Mouse (Mus musculus) neural tube, embryonic 11.5 days (tissue): Measurements from ENCODE around the gene Tomm22. TPM values are rescaled to one million over a fixed set of nuclear protein-coding genes. Genes with fewer than 3 reads are reported as not detected.

Experiments used
- ATAC-seq: fragments of 200-750 bp; cut with Nextera tagmentation; 2 replicates; pipeline ENCODE4 v1.8.0; 2017; ENCODE audit warnings: moderate number of reproducible peaks, mild to moderate bottlenecking, moderate TSS enrichment, moderate library complexity; ENCODE audit not compliant: insufficient read depth, low FRiP score, low TSS enrichment
- DNase-seq: peaks from one replicate; pipeline ENCODE4 v3.0.0-alpha.2; 2015; ENCODE audit warnings: low spot score
- H3K27ac ChIP-seq: fragments of 300-500 bp; sonication (generic); 2 replicates; pipeline ENCODE4 v1.5.1; 2014; ENCODE audit warnings: low read depth, mild to moderate bottlenecking, low read length
- H3K27me3 ChIP-seq: fragments of 300-500 bp; sonication (generic); 2 replicates; pipeline ENCODE4 v1.6.1; 2014; ENCODE audit warnings: mild to moderate bottlenecking, low read length, mixed read lengths; ENCODE audit not compliant: control insufficient read depth, insufficient read depth
- H3K36me3 ChIP-seq: fragments of 300-500 bp; sonication (generic); 2 replicates; pipeline ENCODE4 v1.6.1; 2014; ENCODE audit warnings: mild to moderate bottlenecking, low read length, moderate library complexity, mixed read lengths; ENCODE audit not compliant: control insufficient read depth, insufficient read depth
- H3K4me1 ChIP-seq: fragments of 300-500 bp; sonication (generic); 2 replicates; pipeline ENCODE4 v1.6.1; 2014; ENCODE audit warnings: low read length, mixed read lengths; ENCODE audit not compliant: control insufficient read depth, insufficient read depth
- H3K4me2 ChIP-seq: fragments of 300-500 bp; sonication (generic); 2 replicates; pipeline ENCODE4 v1.6.1; 2014; ENCODE audit warnings: low read depth, mild to moderate bottlenecking, moderate library complexity
- H3K4me3 ChIP-seq: fragments of 300-500 bp; sonication (generic); 2 replicates; pipeline ENCODE4 v1.5.1; 2014; ENCODE audit warnings: low read depth, low read length
- H3K9ac ChIP-seq: fragments of 300-500 bp; sonication (generic); 2 replicates; pipeline ENCODE4 v1.6.1; 2014; ENCODE audit warnings: mild to moderate bottlenecking, low read length
- H3K9me3 ChIP-seq: fragments of 300-500 bp; sonication (generic); 2 replicates; pipeline ENCODE4 v1.6.1; 2016; ENCODE audit warnings: low read length; ENCODE audit not compliant: control insufficient read depth
- WGBS: fragments of 180-500 bp; shearing (Covaris S2); extraction: QIAGEN DNeasy Blood & Tissue Kit; methylation state at CpG from one replicate; pipeline ENCODE4 v1.1.7; 2014; 5-methylcytosine and 5-hydroxymethylcytosine counted together
- polyA plus RNA-seq: library from polyadenylated mRNA; unstranded; fragments of >200 nt; fragmentation: Nextera tagmentation; extraction: Ambion mirVana; gene quantifications from 2 replicates; pipeline ENCODE4 v1.2.1, GENCODE M21; 2014

Gene Tomm22
- polyA plus RNA-seq, result 285 and 287 TPM in 2 replicates

DNA sequence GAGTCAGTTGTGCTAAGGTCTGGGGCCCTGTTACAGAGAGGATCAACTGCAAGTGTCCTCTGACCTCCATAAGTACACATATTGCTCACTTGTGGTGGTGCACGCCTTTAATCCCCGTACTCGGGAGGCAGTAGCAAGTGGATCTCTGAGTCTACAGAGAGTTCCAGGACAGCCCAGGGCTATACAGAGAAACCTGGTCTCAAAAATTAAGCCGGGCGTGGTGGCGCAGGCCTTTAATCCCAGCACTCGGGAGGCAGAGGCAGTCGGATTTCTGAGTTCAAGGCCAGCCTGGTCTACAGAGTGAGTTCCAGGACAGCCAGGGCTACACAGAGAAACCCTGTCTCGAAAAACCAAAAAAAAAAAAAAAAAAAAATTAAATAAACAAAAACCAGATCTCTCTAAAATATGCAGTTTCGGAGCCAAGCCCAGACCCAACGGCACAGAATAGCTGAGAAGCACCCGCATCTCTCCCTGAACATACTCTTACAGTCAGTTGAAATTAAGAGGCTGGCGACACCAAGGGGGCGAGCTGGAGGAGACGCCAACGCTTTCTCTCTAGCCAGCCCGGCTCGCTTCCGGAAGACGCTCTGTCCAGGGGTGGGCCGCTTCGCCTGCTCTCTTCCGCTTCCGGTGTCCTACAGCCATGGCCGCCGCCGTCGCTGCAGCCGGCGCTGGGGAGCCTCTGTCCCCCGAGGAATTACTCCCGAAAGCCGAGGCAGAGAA is at the start of gene Tomm22:
Tomm22 (plus strand) TSS at position 613 of the 723 bp plus-strand sequence.
- 20% methylated on average over 32 of the region's 33 CpGs for WGBS
- Histone ChIP-seq H3K27ac (no peak within 1 kb of the TSS), H3K36me3 (peaks cover 15% of the 10 kb centered on the region)

DNA sequence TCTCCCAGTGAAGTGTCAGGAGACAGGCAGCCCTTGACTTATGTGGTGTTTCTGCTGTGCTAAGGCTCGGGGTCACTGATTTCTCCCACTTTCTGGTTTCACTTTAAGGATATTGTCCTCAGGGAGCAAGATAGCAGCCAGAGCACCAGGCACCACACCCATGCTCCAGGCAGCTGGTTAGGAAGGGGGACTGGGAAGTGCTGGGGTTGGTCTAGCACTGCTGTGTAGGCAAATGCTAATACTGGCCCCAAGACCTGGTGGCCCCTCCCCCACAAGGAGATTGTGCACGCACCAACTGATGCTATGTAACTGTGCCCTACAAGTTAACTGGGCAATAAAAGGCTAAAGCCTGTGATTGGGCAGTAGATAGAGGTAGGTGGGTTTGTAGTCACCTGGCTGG is 40.2 kb upstream of the Tomm22 start:
- no peak for ATAC-seq
- no peak for DNase-seq
- Histone ChIP-seq H3K27ac (no peak overlapping the region), H3K27me3 (no peaks in the 10 kb centered on the region), H3K4me2 (no peak overlapping the region), H3K9me3 (no peaks in the 10 kb centered on the region), H3K4me3 (no peak overlapping the region), H3K4me1 (no peaks in the 10 kb centered on the region), H3K36me3 (peaks cover 9% of the 10 kb centered on the region), H3K9ac (no peak overlapping the region)
- 53% methylated on average over 2 of the region's 2 CpGs for WGBS

More for the DNA sequence above, at the start of gene Tomm22:
- Histone ChIP-seq H3K4me2 (peak within 1 kb of the TSS; percentile 65), H3K9me3 (no peaks in the 10 kb centered on the region), H3K27me3 (no peaks in the 10 kb centered on the region), H3K4me1 (no peaks in the 10 kb centered on the region; the same call in 1 of the 2 replicates), H3K4me3 (peak within 1 kb of the TSS; percentile 92), H3K9ac (peak within 1 kb of the TSS; percentile 84)
- ATAC-seq (peak; percentile 98), DNase-seq (peak; percentile 92)

DNA sequence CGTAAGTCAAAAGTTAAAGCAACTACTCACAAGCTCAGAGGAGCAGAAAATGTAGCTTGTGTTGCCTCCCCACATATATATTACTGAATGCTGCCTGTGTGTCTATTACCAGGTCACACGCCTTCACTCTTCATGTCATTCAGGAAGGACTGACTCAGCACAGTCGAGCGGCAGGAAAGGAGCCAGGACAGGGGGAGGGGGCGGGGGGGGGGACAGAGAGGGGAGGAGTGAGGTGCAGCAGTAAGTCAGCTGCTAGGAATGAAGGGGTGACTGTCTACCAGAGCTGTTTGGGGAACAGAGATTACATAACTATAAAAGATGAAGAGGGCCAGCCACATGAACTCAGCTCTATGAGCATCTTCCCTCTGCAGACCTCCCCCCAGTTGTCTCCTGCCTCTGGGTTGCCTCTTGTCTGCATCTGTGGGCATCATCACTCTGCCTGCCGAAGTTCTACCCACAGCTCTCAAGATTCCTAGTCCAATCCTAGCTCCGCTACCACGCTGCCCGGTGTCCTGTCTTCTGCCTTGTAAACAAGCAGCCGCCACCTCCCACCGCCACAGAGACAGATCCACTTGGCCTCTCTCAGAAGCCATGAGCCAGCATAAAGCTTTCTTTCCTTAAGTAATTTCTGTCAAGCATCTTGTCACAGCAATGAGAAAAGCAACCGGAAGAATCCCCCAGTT is 29.4 kb upstream of the Tomm22 start:
- no peaks in the 10 kb centered on the region for H3K4me1 ChIP-seq
- H3K36me3 ChIP-seq, result no peaks in the 10 kb centered on the region
- no peak overlapping the region for H3K4me2 ChIP-seq
- no peak overlapping the region for H3K4me3 ChIP-seq
- H3K27me3 ChIP-seq, result no peaks in the 10 kb centered on the region
- no peak overlapping the region for H3K9ac ChIP-seq
- no peak overlapping the region for H3K27ac ChIP-seq
- DNase-seq (no peak), ATAC-seq (no peak)
- H3K9me3 ChIP-seq, result no peaks in the 10 kb centered on the region
- WGBS, result 73% methylated on average over 12 of the region's 12 CpGs

DNA sequence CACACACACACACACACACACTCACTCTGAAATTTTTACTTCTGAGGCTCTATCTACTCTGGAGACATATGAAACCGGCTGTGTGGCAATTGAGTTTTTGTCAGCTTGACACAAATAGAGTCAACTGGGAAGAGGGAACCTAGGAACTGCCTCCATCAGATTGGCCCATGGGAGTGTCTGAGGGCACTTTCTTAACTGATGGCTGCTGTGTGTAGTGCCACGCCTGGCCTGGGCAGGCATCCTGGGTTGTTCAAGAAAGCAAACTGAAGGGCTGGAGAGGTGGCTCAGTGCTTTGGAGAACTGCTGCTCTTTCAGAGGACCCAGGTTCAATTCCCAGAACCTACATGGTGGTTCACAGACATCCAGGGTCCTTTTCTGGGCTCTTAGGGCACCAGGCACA is 25.2 kb upstream of the Tomm22 start:
- no peak overlapping the region for H3K27ac ChIP-seq
- H3K36me3 ChIP-seq, result no peaks in the 10 kb centered on the region
- no peak overlapping the region for H3K4me2 ChIP-seq
- DNase-seq, result no peak
- no peak for ATAC-seq
- WGBS, result 80% methylated on average over 2 of the region's 2 CpGs
- H3K9me3 ChIP-seq, result no peaks in the 10 kb centered on the region
- H3K27me3 ChIP-seq, result no peaks in the 10 kb centered on the region
- H3K9ac ChIP-seq, result no peak overlapping the region
- no peaks in the 10 kb centered on the region for H3K4me1 ChIP-seq
- H3K4me3 ChIP-seq, result no peak overlapping the region

DNA sequence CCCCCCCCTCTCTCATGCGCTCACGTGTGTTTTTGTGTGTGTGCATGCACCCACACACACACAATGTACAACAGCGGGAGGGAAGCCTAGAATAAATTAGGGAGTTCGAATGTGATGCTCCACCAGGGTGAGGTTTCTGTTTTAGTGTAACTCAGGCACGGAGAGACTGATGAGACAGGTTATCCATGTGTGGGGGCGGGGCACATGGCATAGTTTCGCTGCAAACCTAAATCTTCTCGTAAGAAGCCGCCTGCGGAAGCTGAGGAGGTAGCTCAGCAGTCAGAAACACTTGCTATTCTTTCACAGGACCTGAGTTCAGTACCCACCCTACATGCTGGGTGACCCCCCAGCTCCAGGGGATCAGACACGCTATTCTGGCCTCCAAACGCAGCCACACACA is 22.5 kb upstream of the Tomm22 start:
- H3K27me3 ChIP-seq, result no peaks in the 10 kb centered on the region
- ATAC-seq, result no peak
- no peaks in the 10 kb centered on the region for H3K9me3 ChIP-seq
- no peak overlapping the region for H3K9ac ChIP-seq
- no peaks in the 10 kb centered on the region for H3K4me1 ChIP-seq
- no peak for DNase-seq
- no peak overlapping the region for H3K4me2 ChIP-seq
- H3K4me3 ChIP-seq, result no peak overlapping the region
- WGBS, result 90% methylated on average over 12 of the region's 12 CpGs
- H3K36me3 ChIP-seq, result no peaks in the 10 kb centered on the region
- H3K27ac ChIP-seq, result no peak overlapping the region

DNA sequence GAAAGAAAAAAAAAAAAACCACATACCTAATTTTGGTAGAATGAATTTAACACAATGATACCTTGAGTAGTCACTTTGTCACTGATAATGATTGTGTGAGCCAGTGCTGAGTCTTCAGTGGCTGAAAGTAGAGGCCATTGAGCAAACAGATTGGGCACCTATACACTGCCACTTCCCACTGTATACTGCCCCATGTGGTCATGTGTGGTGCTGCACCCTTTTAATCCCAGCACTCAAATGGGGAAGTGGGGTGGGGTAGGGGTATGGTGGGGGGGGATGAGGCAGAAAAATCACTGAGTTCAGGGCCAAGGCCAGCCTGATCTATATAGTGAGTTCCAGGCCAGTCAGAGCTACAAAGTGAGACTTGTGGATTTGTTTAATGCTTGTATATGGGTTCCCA is 20.1 kb upstream of the Tomm22 start:
- ATAC-seq, result no peak
- H3K4me2 ChIP-seq, result no peak overlapping the region
- DNase-seq, result peak; percentile 57

DNA sequence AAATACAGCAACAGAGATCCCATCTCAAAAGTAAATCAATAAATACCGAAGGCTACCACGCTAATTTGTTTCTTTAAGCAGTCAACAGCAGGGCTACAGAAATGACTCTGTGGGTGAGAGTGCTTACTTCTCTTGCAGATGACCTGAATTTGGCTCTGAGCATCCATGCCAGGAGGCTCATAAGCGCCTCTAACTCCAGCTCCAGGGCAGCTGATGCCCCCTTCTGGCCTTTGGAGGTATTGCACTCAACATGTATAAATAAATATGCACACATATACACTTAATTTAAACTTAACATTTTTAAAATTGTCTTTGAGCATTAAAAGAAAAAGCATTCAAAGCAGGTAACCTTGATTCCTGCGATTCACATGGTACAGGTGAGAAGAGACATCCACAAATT is 19.2 kb upstream of the Tomm22 start:
- Histone ChIP-seq H3K4me3 (no peak overlapping the region), H3K9ac (no peak overlapping the region), H3K36me3 (no peaks in the 10 kb centered on the region), H3K9me3 (no peaks in the 10 kb centered on the region), H3K27me3 (no peaks in the 10 kb centered on the region), H3K27ac (no peak overlapping the region), H3K4me2 (no peak overlapping the region), H3K4me1 (no peaks in the 10 kb centered on the region)
- WGBS, result 80% methylated on average over 4 of the region's 4 CpGs
- DNase-seq, result no peak
- no peak for ATAC-seq

More for the DNA sequence above, 20.1 kb upstream of the Tomm22 start:
- Histone ChIP-seq H3K4me1 (no peaks in the 10 kb centered on the region), H3K4me3 (no peak overlapping the region), H3K27ac (no peak overlapping the region), H3K9me3 (no peaks in the 10 kb centered on the region), H3K9ac (no peak overlapping the region), H3K27me3 (no peaks in the 10 kb centered on the region), H3K36me3 (no peaks in the 10 kb centered on the region)

DNA sequence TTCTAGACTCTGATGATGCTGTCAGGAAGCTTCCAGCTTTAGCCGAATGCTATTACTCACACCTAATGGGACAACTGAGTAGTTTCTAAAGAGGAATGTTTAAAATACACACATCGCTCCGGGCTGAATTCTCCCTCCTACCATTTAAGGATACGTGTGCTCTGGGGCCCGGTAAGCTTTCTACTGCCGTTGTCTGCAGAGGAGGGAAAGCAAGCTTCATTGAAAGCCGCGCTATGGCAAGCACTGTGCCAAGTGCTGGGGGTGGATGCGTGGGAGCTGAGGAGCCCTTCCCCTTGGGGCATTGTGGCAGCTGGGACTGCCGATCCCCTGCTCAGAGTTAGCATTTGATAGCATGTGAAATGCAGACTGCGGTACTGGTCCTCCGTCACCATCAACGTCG is 14.2 kb upstream of the Tomm22 start:
- no peak overlapping the region for H3K4me3 ChIP-seq
- H3K4me2 ChIP-seq, result no peak overlapping the region
- H3K27ac ChIP-seq, result no peak overlapping the region
- ATAC-seq (no peak), DNase-seq (no peak)
- H3K9me3 ChIP-seq, result no peaks in the 10 kb centered on the region
- WGBS, result 94% methylated on average over 14 of the region's 14 CpGs
- no peaks in the 10 kb centered on the region for H3K36me3 ChIP-seq
- no peaks in the 10 kb centered on the region for H3K27me3 ChIP-seq
- H3K4me1 ChIP-seq, result no peaks in the 10 kb centered on the region
- no peak overlapping the region for H3K9ac ChIP-seq
